Mouse (Mus musculus): ENCODE results near the gene Hbq1b. TPM values are rescaled to one million over a fixed set of nuclear protein-coding genes. Genes with fewer than 3 reads are reported as not detected.
A peak's percentile ranks its signal among the peaks of the same experiment; 100 is the strongest.
"Not testable (repeated sequence)": the region's sequence is repeated elsewhere in the genome, so short reads cannot be mapped to it uniquely, and the experiment has no call there.

Hbq1b gene
- polyA plus RNA-seq, 1 experiment from 2014 or later = 0.34 TPM

DNA sequence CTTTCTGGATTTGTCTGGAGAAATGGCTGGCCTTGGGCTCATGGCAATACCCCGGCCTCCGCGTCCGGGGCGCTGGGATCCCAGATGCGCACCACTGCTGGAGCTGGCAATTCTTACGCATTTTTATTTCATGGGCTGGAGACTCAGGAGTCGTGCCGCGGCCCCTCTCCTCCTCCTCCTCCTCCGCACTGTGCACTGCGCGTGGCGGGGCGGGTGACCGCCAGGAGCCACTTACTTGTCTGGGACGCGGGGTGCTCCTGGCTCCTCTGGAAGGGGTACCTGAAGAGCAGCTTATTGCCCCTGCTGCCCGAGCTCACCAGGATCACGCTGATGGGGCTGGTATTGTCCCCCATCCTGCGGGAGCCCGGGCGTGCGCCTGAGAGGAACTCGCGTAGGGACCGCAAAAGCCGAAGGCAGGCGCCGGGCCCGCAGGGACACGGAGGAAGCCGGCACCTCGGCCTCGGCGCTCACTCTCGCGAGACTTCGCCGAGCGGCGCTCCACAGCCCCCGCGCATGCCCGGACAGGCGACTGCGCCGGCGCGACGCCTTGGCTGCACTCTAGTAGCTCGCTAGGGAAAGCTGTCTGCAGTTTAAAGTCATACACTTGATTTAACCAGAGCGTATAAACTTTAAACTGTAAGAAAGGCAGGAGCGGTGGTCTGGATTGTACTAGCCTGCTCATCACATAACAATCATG is 19.4 kb upstream of the Hbq1b start, which contains the start of gene Nprl3:
Gene Nprl3 (minus strand): TSS at position 520 of the 697 bp plus-strand sequence.
- peak; percentile 96 for DNase-seq (ENCODE audit: low spot score)

DNA sequence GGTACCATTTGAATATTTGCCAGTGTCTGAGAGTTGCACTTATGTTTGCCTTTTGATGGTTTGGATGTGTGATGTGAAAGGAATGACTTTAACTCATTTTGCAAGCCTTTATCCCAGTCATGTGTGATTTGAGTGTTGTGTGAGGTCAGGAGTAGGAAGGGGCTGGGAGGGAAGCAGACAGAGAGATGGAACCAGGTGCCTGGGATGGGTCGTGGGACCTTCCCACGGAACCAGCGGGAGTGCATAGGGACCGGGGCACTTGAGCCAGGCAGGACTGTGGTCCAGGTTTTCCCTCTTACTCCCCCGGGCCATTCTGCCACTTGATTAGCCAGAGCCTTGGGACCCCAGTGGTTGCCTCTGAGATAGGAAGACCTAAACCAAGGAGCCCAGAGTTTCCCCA is 18.8 kb upstream of the Hbq1b start:
- DNase-seq (ENCODE audit: low spot score) = no peak

DNA sequence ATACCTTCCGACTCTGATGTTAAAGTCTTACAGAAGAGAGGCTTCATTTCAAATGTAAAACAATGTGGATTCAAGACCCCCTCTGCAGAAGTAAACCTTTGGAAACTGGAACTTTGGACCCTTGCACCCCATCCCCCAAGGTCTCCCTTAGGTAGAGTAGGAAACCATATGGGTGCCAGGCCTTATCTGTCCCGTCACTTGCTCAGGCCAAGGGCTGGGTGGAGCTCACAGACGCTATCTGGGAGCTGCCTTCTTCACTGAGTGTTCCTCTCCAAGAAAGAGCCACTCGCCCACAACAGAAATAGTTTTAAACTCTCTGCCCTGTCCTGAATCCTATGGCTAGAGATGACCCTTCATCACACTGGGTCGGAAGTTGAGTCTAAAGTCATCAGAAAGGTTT is 17.8 kb upstream of the Hbq1b start:
- DNase-seq (ENCODE audit: low spot score) = no peak

DNA sequence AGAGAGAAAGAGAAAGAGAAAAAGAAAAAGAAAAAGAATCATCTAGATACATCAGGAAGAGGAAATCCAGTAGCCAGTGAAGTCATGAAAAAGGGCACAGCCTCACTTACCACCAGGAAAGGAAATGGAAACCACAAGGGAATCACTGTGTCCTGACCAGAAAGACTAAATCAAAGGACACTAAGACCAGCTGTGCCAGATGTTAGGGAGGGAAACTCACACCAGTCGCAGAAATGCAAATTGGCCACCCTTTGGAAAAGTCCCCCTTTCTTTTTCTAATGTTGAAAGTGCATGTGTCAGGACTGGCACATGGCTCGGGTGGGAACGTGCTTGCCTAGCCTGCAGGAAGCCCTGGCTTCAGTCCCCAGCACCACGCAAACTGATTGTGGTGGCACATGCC is 15.6 kb upstream of the Hbq1b start:
- no peak for DNase-seq (ENCODE audit: low spot score)

DNA sequence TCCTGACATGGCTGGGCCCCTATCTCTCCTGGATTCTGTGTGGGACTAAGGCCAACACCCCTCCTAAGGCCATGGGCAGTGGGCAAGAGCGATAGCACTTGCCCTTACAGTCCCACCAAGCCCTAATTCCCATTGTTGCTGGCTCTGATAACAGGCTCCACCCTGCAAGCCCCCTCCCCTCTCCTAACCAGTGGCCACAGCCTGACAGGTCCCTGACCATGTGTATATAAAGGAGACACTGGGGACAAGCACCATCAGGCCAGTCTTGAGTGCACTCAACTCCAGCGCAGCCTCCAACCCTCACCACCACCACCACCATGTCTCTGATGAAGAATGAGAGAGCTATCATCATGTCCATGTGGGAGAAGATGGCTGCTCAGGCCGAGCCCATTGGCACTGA is 10.4 kb upstream of the Hbq1b start, which contains the start of gene Hba-x:
Gene Hba-x (plus strand): TSS at position 54 of the 400 bp plus-strand sequence.
- DNase-seq (ENCODE audit: low spot score) = no peak

DNA sequence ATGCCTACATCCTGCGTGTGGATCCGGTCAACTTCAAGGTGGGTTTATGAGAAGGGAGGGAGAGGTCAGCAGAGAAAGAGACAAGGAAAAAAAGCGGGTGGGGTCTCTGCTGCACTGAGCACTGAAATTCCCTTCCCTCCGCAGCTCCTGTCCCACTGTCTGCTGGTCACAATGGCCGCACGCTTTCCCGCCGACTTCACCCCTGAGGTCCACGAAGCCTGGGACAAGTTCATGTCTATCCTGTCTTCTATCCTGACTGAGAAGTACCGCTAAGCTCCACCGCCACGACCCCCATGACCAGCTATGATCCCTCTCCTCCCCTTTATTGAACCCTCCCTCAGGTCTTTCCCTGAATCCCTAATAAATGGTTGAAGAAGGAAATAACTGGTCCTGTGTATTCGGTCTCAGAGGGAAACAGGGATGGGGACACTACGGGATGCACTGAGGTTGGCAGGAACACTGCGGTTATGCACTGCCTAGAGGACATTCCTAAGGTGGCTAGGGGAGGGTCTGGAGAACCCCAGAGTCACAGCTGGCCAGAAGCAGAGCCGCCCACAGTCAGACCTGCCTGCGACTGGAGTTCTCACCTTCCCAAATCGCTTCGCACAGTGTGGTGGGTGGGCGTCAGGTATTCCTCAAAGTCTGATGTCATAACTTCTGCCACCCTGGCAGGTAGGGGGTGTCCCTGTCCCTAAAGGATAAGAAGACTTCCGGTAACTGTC is 8.9 kb upstream of the Hbq1b start:
- no peak for DNase-seq (ENCODE audit: low spot score)

DNA sequence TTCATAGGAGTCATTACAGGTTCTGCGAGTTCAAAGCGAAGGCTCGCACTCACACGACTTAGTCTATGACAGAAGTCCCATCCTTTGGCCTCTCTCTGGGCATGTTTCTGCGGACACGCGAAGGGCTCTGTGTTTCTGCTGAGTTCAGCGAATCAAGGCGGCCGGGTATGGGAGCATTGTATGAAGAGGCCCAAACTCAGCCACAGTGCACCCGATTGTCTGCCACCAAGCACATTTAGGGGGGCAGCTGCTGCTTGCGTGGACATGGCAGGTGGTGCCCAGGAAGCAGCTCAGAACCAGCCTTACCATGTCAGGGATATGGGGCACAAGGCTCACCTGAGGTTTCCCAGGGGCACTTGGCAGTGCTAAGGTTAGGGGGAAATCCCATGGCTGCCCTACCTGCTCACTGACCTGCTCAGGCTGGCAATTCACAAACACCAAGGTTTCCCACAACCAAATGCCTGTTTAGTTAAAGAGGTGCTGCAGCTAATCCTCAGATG is 8.3 kb upstream of the Hbq1b start:
- no peak for DNase-seq (ENCODE audit: low spot score)

DNA sequence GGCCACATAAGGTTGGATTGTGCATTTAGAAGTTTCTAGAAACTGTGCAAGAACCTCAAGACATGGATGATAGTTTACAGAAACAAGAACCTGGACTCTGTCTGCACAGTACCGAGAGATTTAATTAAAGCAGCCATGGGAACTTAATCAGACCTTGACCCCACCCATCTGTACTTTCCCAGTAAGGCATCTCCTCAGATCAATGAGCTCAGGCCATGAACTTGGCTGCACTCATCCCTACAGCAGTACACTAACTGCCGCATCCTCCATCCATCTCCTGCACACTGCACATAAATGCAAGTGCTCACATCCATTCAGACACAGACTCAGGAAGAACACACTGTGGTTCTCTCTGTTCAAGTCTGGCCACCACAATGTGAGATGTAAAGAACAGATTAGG is 6.1 kb upstream of the Hbq1b start:
- DNase-seq (ENCODE audit: low spot score) = no peak

DNA sequence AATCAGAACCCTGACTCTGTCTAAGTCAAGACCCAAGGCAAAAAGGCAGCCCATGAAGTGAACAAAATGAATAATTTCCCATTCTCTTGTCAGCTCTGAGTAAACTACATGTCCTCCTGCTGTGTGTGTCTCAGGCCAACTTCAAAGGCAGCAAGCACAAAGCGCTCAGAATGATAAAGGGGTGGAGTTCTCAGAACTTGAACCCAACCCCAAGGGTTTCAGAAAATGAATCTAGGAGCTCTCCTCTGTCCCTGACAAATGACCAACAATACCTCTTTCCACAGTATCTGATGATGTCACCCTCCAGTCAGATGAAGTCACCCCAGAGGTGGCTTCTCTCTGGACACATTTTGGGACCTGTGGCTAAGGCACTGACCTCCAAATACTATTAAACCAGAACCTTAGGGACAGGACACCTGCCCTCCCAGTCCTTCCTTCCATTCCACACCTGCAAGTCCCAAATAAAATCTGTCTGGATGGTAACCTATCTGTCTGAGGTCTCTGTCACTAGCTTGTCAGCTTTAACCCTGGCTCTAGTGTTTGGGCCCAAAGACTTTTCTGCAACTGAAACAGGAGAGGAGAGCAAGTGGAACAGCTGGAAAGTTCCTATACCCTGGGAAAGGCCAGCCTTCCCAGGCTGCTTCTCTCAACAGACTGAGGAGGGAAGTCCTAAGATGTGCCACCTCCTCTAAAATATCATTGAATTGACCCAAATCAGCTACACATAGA is 5.2 kb upstream of the Hbq1b start:
- DNase-seq (ENCODE audit: low spot score) = no peak

DNA sequence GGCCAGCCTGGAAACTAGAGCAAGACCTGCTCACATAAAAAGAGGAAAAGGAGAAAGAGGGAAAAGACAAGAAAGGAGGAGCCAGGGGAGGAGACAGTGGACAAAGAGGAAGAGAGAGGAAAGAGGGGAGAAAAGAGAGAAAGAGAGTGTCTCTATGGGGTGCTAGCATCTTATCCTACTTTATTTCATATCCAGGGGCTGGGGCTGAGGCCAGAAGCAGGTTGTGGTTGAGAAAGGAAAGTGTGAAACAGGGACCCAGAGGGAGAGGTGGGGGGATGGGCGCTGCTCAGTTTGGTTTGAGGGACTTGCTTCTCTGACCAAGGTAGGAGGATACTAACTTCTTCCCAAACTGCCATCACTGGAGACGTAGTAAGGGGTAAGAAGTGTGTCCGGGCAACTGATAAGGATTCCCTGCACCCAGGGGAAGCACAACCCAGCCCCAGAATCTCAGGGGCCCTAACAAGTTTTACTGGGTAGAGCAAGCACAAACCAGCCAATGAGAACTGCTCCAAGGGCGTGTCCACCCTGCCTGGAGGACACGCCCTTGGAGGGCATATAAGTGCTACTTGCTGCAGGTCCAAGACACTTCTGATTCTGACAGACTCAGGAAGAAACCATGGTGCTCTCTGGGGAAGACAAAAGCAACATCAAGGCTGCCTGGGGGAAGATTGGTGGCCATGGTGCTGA is 3.5 kb upstream of the Hbq1b start, which contains the start of gene Hba-a1:
Gene Hba-a1 (plus strand): TSS at position 421 of the 687 bp plus-strand sequence.
- DNase-seq (ENCODE audit: low spot score) = not testable (repeated sequence)

DNA sequence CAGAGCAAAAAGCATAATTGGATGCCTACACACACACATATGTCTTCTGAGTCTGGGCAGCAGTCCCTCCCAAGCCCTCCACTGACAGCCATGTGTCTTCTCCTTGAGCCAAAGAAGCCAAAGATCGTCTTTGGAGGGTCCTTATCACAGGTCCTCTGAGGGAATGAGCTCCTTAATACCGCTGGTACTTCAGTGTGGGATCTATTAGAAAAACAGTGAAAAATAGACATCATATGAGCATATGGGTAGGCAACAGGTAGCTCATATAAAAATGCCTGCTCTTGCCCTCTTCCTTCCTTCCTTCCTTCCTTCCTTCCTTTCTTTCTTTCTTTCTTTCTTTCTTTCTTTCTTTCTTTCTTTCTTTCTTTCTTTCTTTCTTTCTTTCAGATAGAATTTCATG is 2.2 kb upstream of the Hbq1b start:
- DNase-seq (ENCODE audit: low spot score) = not testable (repeated sequence)

DNA sequence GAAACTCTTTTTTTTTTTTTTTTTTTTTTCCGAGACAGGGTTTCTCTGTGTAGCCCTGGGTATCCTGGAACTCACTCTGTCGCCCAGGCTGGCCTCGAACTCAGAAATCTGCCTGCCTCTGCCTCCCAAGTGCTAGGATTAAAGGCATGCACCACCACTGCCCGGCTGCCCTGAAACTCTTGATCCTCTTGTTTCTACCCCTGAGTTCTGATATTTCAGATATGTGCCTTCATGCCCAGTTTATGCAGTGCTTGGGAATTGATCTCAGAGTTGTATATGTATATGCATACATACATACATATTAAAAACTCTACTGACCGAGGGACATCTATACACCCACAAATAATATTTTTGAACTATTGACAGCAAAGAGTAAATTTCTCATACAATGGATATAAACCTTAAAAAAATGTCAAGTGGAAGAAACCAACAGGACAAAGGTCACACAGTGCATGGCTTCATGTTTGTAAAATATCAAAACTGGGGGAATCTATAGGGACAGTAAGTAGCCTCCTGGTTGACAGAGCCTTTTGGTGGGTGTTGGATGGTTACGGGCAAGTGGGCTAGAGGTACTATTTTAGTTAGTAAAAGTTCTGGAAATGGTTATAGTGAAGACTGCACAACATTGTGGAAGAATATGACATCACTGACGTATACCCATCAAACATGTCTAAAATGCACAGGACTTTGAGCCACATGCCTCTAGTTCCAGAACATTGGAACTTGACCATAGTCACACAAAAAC is 1.6 kb upstream of the Hbq1b start:
- no peak for DNase-seq (ENCODE audit: low spot score)

DNA sequence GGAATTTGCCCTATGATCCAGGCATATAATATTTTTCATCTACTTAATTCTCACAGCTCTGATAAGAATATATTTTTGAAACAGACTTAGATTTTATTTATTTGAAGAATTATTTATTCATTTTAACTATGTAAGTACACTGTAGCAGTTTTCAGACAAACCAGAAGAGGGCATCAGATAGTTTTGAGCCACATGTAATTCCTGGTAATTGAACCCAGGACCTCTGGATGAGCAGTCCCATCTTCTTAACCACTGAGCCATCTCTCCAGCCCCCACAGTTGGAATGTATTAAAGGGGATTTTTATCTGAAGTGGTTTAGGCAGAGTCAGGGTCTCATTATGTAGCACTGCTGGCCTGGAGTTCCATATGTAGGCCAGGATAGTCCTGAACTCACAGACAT is 878 bp upstream of the Hbq1b start:
- DNase-seq (ENCODE audit: low spot score) = not testable (repeated sequence)

DNA sequence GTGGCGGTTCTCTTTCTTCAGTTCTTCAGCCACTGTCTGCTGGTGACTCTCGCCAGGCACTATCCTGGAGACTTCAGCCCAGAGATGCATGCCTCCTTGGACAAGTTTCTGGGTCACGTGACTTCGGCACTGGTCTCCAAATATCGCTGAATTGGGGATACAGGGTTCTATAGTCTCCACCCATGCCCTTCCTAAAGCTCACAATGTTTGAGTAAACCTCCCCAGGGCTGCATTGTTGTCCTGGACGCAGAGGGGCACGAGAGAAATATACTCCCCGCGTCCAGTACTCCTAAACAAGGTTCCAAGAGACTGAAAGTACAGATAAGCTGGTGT is 694 bp downstream of the Hbq1b start:
- DNase-seq (ENCODE audit: low spot score) = no peak

DNA sequence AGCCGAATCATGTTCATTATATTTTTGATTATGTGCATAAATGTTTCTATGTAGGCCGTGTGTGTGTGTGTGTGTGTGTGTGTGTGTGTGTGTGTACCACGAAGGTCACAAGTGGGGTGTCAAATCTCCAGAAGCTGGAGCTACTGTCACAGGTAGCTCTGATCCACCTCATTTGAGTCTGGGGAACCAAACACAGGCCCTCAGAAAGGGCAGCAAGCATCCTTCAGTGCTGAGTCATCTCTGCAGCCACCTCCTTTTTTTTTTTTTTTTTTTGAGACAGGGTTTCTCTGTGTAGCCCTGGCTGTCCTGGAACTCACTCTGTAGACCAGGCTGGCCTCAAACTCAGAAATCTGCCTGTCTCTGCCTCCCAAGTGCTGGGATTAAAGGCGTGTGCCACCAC is 6.1 kb downstream of the Hbq1b start:
- not testable (repeated sequence) for DNase-seq (ENCODE audit: low spot score)

DNA sequence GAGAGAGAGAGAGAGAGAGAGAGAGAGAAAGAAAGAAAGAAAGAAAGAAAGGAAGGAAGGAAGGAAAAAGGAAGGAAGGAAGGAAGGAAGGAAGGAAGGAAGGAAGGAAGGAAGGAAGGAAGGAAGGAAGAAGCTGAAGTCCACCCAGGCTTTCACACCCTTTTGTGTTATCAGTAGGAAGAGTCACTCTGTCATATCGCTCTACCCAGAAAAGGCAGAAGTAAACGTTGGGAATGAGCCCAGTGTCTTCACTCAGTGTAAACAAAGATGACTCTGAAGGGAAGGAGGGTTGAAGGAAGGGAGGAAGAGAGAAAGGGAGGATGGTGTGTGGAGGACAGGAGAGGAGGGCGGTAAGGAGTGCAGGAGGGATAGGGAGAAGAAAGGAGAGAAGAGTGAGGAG is 6.7 kb downstream of the Hbq1b start:
- not testable (repeated sequence) for DNase-seq (ENCODE audit: low spot score)

DNA sequence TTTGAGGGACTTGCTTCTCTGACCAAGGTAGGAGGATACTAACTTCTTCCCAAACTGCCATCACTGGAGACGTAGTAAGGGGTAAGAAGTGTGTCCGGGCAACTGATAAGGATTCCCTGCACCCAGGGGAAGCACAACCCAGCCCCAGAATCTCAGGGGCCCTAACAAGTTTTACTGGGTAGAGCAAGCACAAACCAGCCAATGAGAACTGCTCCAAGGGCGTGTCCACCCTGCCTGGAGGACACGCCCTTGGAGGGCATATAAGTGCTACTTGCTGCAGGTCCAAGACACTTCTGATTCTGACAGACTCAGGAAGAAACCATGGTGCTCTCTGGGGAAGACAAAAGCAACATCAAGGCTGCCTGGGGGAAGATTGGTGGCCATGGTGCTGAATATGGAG is 9.4 kb downstream of the Hbq1b start, which contains the start of gene Hba-a2:
Gene Hba-a2 (plus strand): TSS at position 287 of the 400 bp plus-strand sequence.
- not testable (repeated sequence) for DNase-seq (ENCODE audit: low spot score)

DNA sequence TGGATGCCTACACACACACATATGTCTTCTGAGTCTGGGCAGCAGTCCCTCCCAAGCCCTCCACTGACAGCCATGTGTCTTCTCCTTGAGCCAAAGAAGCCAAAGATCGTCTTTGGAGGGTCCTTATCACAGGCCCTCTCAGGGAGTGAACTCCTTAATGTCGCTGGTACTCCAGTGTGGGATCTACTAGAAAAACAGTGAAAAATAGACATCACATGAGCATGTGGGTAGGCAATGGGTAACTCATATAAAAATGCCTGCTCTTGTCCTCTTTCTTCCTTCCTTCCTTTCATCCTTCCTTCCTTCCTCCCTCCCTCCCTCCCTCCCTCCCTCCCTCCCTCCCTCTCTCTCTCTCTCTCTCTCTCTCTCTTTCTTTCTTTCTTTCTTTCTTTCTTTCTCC is 10.7 kb downstream of the Hbq1b start:
- DNase-seq (ENCODE audit: low spot score) = not testable (repeated sequence)

DNA sequence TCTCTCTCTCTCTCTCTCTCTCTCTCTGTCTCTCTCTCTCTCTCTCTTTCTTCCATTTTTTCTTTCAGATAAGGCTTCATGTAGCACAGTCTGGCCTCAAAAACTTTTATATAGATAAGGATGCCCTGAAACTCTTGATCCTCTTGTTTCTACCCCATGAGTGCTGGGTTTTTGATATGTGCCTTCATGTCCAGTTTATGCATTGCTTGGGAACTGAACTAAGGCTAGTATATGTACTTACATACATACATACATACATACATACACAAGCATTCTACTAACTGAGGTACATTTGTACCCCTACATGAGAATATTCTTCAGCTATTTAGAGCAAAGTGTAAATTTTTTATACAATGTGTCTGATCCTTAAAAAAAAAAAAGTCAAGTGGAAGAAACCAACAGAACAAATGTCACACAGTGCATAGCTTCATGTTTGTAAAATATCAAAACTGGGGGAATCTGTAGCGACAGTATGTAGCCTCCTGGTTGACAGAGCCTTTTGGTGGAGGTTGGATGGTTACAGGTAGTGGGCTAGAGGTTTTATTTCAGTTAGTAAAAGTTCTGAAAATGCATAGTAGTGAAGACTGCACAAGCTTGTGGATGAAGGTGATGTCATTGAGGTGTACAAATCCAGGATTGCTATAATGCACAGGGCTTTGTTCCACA is 11.2 kb downstream of the Hbq1b start:
- DNase-seq (ENCODE audit: low spot score) = no peak

DNA sequence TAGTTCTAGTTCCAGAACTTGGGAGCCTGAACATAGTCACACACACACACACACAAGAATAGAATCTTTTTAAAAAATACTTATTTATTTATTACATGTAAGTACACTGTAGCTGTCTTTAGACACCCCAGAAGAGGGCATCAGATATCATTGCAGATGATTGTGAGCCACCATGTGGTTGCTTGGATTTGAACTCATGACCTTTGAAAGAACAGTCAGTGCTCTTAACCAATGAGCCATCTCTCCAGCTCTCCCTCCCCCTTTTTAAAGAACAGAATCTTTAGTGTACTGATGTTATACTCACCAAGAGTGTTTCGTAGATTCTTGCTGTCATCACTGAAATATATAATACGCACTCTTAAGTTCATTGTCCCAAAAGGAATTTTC is 11.8 kb downstream of the Hbq1b start:
- DNase-seq (ENCODE audit: low spot score) = no peak

All from thymus, postnatal 0 days (tissue).